Mouse (Mus musculus) testis, adult 2 months (tissue): ENCODE results near the gene Gucy2g. TPM values are rescaled to one million over a fixed set of nuclear protein-coding genes. Genes with fewer than 3 reads are reported as not detected.

Experiments used
- H3K27ac ChIP-seq: fragments of 200-500 bp; 2 replicates; pipeline ENCODE4 v1.5.1; 2012; ENCODE audit warnings: low read depth, low read length; ENCODE audit not compliant: control insufficient read depth, insufficient read depth
- H3K27me3 ChIP-seq: fragments of 200-500 bp; 2 replicates; pipeline ENCODE4 v1.6.1; 2012; ENCODE audit warnings: mild to moderate bottlenecking, low read length, moderate library complexity; ENCODE audit not compliant: control insufficient read depth, insufficient read depth
- H3K36me3 ChIP-seq: fragments of 200-500 bp; 2 replicates; pipeline ENCODE4 v1.6.1; 2012; ENCODE audit warnings: mild to moderate bottlenecking, low read length; ENCODE audit not compliant: control insufficient read depth, insufficient read depth
- H3K4me1 ChIP-seq: fragments of 200-500 bp; 2 replicates; pipeline ENCODE4 v1.6.1; 2012; ENCODE audit warnings: low read length; ENCODE audit not compliant: control insufficient read depth, insufficient read depth
- H3K4me3 ChIP-seq: fragments of 200-500 bp; 2 replicates; pipeline ENCODE4 v1.5.1; 2012; ENCODE audit warnings: low read depth, mild to moderate bottlenecking, low read length, moderate library complexity, mixed read lengths; ENCODE audit not compliant: control insufficient read depth
- CTCF ChIP-seq: fragments of 200-500 bp; IDR thresholded peaks from 2 replicates; pipeline ENCODE4 v1.5.1; 2012; ENCODE audit warnings: low read depth, mild to moderate bottlenecking, inconsistent platforms, low read length, moderate library complexity; ENCODE audit not compliant: control insufficient read depth, insufficient read depth, insufficient replicate concordance
- POLR2A ChIP-seq: fragments of 200-500 bp; IDR thresholded peaks from 2 replicates; pipeline ENCODE4 v1.6.1; 2012; ENCODE audit warnings: low read depth, mild to moderate bottlenecking, inconsistent platforms, low read length, moderate library complexity; ENCODE audit not compliant: control insufficient read depth
- polyA plus RNA-seq: library from polyadenylated mRNA; depleted of rRNA; stranded (reverse); fragments of >200 nt; gene quantifications from 2 replicates; pipeline ENCODE4 v1.2.3, GENCODE M21; 2012

Gucy2g gene
- polyA plus RNA-seq, 1 experiment, result 1.9 TPM

DNA sequence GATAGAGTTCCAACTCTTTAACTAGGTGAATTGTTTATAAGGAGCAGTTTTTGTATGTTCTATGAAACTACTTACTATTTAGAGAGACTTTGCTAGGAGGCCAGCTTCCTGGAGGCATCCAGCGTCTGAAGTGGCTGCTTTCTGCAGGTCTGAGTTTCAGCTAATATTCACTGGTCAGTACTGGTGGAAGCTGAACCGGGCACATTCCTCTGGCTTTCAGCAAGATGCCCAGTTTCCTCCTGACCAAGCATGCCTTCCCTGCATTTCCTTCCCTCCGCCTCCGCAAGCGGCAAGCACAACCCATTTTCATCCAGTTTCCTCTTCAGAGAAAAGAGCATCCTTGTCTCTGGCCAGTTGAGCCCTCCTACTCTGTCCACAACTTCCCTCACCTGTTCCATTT is 28.0 kb upstream of the Gucy2g start:
- H3K27me3 ChIP-seq, result no peaks in the 10 kb centered on the region
- no peaks in the 10 kb centered on the region for H3K4me1 ChIP-seq
- H3K4me3 ChIP-seq, result no peak overlapping the region
- no peak overlapping the region for H3K27ac ChIP-seq
- H3K36me3 ChIP-seq, result no peaks in the 10 kb centered on the region
- TF ChIP-seq POLR2A, result no peak
- TF ChIP-seq CTCF, result no peak

DNA sequence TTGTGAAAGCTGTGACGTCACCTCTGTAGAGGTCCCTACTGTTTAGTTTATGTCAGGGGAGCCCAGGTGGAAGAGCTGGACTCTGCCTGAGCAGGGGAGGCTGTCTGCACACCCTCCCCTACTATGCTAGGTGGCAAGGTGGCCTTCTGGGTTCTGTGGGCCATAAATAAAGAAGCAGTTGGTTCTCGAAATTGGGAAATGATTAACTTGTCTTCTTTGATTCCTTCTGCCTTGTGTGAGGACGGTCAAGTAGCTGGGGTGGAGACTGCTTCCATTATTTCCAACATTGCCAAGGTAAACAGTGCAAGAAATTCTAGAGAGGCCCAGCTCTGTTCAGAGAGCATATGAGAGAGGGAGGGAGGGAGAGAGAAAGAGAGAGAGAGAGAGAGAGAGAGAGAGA is 27.1 kb upstream of the Gucy2g start:
- no peak for TF ChIP-seq POLR2A
- no peak for TF ChIP-seq CTCF
- no peaks in the 10 kb centered on the region for H3K4me1 ChIP-seq

DNA sequence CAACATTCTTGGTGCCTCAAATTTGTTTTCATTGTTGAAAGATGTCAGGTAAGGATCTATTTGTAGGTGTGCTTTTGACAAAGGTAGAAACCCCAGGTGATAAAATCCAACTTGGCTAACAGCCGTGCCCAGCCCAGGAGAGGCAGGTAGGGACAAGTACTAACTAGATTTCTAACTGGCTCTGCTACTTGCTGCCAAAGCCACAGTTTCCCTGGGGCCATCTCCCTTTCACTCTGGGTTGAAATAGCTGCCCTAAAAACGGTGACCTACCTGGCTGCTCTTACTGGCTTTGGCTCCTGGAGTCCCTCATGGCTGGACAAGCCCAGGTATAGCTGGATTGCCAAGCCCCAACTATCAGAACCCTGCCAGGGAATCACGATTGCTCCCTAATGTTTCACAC is 25.8 kb upstream of the Gucy2g start:
- H3K4me3 ChIP-seq, result peak overlapping the region; percentile 67; the same call in 1 of the 2 replicates
- H3K36me3 ChIP-seq, result no peaks in the 10 kb centered on the region
- H3K4me1 ChIP-seq, result no peaks in the 10 kb centered on the region
- no peaks in the 10 kb centered on the region for H3K27me3 ChIP-seq
- TF ChIP-seq CTCF (no peak), POLR2A (no peak)
- no peak overlapping the region for H3K27ac ChIP-seq

More for the DNA sequence above, 27.1 kb upstream of the Gucy2g start:
- Histone ChIP-seq H3K4me3 (no peak overlapping the region), H3K36me3 (no peaks in the 10 kb centered on the region), H3K27ac (no peak overlapping the region), H3K27me3 (no peaks in the 10 kb centered on the region)

DNA sequence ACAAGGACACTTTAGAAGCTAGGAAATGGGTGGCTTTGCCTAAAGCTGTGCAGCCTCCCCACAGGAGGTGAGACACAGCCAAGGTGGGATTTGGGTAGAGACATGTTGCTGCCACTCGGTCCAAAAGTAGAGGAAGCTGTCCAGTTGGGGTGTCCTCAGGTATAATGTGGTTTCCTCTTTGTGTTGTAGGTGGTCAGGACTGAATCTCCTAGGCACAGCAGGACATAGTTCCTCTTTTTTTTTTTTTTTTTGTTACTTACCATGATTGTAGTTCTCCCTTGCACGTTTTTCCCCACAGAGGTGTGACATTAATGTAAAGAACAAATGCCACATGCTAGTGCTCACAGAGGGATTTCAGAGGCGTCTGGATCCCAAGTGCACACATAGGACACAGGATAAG is 24.2 kb upstream of the Gucy2g start:
- H3K4me3 ChIP-seq, result no peak overlapping the region
- TF ChIP-seq POLR2A, result no peak
- TF ChIP-seq CTCF, result no peak
- H3K27ac ChIP-seq, result no peak overlapping the region
- H3K4me1 ChIP-seq, result no peaks in the 10 kb centered on the region
- H3K36me3 ChIP-seq, result no peaks in the 10 kb centered on the region
- no peaks in the 10 kb centered on the region for H3K27me3 ChIP-seq

DNA sequence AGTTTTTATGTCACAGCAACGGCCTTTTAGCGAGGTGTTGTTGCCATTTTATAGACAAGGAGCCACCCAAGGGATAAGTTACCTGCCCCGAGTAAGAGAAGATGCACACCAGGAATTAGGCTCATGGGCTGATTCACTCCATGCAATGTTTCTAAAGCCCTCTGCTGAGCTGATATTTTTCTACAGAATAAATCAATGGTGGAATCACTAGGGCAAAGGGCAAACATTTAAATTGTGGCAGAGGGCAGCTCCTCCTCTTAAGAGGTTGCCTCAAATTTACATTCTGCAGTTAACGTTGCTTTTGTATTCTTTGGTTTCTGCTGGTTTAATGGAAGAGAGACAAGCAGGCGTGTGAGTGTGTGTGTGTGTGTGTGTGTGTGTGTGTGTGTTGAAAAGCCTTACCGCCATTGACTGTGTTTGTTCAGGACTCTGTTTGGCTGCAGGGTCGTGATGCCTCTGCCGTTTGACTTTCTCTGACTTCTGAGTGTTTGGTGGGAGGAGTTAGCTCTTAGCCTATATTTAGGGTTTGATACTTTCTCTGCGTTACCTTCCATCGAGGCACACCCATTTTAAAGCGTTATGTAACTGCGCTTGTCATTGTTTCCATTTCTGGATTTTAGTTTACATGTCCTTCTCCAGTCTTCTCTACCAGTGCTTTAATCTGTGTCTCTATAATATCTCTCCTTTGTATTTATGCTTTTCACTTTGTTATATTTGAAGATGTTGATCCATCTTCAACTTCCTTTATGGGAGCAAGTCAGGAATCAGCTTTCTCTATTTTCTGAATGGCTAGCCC is 19.6 kb upstream of the Gucy2g start:
- H3K4me1 ChIP-seq, result no peaks in the 10 kb centered on the region
- no peaks in the 10 kb centered on the region for H3K27me3 ChIP-seq
- H3K36me3 ChIP-seq, result no peaks in the 10 kb centered on the region
- no peak overlapping the region for H3K27ac ChIP-seq
- TF ChIP-seq POLR2A (no peak), CTCF (no peak)
- H3K4me3 ChIP-seq, result no peak overlapping the region

DNA sequence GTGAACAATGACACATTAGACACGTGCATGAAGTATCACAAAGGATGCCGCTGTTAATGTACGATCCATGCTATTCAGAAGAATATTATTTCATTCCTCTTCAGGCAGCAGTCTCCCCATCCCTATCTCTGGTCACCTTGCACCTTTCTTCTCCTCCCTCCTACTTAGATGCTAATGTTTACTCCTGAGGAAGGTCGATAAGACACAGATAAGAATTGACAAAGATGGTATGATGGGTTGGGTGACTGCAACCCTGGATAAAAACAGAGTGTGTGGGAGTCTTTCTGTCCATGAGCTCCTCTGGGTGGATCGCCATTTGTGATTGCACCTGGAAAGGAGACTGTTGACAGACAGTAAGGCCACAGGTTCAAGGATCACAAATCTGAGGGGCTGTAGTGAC is 17.5 kb upstream of the Gucy2g start:
- no peak overlapping the region for H3K27ac ChIP-seq
- no peak overlapping the region for H3K4me3 ChIP-seq
- H3K36me3 ChIP-seq, result no peaks in the 10 kb centered on the region
- no peak for TF ChIP-seq CTCF
- TF ChIP-seq POLR2A, result no peak
- peaks cover 6% of the 10 kb centered on the region for H3K4me1 ChIP-seq
- no peaks in the 10 kb centered on the region for H3K27me3 ChIP-seq

DNA sequence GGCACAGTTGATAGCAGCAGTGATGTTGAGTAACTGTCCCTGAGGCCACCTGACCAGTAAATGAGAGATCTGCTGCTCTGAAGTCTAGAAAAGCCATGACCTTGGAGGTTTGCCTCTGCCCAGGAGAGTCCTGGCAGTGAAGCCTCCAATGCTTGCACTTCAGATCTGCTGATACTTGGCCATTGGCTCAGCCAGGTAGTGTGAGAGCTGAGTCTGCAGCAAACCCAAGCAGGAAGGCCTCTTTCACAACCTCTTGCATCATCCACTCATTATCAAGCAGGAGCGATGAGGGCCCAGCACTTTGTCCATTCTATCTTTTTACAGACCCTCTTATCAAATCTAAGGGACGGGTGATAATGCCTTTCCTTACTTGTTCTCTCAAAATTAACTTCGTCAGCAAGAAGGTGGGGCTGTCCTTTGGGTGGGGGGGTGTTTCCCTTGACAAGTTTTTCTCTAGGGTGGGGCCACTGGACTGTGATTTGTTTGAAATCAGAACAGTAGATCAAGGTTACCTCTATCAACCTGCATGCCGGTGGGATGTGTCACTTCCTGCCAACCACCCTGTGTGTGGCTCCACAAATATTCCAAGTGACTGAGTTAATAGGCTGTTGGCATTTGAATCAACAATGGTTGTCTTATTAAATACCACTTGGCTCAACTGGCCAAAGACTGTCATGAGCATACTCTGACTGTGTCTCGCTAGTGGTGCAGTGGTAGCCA is 16.8 kb upstream of the Gucy2g start:
- Histone ChIP-seq H3K36me3 (no peaks in the 10 kb centered on the region), H3K27me3 (no peaks in the 10 kb centered on the region), H3K4me1 (peaks cover 9% of the 10 kb centered on the region), H3K4me3 (no peak overlapping the region), H3K27ac (no peak overlapping the region)
- no peak for TF ChIP-seq POLR2A
- TF ChIP-seq CTCF, result no peak
